Mouse (Mus musculus): ENCODE results near the gene Galp. TPM values are rescaled to one million over a fixed set of nuclear protein-coding genes. Genes with fewer than 3 reads are reported as not detected.
"Not testable (repeated sequence)": the region's sequence is repeated elsewhere in the genome, so short reads cannot be mapped to it uniquely, and the experiment has no call there.

Galp gene
- polyA plus RNA-seq, 1 experiment from 2014 or later: not detected

DNA sequence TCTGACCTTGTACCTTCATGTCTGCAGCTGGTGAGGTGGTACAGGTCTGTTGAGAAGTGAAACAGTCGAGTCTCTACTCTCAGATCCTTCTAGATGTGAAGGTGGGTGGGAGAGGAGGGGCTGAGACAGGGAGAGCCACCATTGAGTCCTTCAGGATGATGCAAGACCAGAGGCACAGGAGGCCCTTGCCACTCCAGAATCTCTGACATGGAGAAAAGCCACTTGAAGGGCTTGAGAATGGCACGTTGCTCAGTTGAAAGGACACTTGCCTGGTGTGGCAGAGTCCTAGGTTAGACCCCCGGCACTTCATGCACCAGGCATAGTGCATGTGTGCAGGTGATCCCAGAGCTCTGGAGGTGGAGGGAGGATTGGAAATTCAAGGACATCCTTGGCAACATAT lies 35.3 kb upstream of the Galp start:
- no peak for ATAC-seq (ENCODE audit: extremely low read depth, insufficient number of reproducible peaks, low FRiP score, low TSS enrichment)
- Histone ChIP-seq H3K9ac (no peak overlapping the region), H3K9me3 (no peaks in the 10 kb centered on the region), H3K4me1 (peaks cover 11% of the 10 kb centered on the region), H3K4me2 (no peak overlapping the region), H3K27ac (replicated peaks) (no peak overlapping the region), H3K27me3 (replicated peaks) (0 out of 2 replicates have a peak, but pooled peaks cover 3% of the 10 kb centered on the region), H3K36me3 (no peaks in the 10 kb centered on the region), H3K4me3 (no peak overlapping the region)
- 41% methylated on average over 3 of the region's 3 CpGs for WGBS

DNA sequence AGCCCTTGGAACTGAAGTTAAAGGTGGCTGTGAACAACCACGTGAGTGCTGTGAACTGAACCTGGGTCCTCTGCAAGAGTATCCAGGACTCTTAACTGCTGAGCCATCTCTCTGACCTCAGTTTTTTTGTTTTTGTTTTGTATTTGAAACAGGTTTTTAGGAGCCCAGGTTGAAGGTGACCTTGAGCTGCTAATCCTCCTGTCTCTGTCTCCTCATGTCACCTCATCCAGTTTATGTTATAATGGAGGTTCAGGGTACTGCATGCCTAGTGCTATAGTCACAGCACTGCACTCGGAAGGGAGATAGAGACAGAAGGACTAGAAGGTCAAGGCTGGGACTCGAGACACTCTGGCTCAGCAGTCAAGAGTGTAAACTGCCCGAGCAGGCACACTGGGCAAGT lies 34.7 kb upstream of the Galp start:
- H3K27me3 ChIP-seq (replicated peaks): 0 out of 2 replicates have a peak, but pooled peaks cover 3% of the 10 kb centered on the region
- no peak overlapping the region for H3K27ac ChIP-seq (replicated peaks)
- no peaks in the 10 kb centered on the region for H3K9me3 ChIP-seq
- H3K36me3 ChIP-seq: no peaks in the 10 kb centered on the region
- H3K4me3 ChIP-seq: no peak overlapping the region
- no peak for ATAC-seq (ENCODE audit: extremely low read depth, insufficient number of reproducible peaks, low FRiP score, low TSS enrichment)
- no peak overlapping the region for H3K9ac ChIP-seq
- H3K4me1 ChIP-seq: peaks cover 5% of the 10 kb centered on the region
- 61% methylated on average over 4 of the region's 4 CpGs for WGBS
- H3K4me2 ChIP-seq: no peak overlapping the region

DNA sequence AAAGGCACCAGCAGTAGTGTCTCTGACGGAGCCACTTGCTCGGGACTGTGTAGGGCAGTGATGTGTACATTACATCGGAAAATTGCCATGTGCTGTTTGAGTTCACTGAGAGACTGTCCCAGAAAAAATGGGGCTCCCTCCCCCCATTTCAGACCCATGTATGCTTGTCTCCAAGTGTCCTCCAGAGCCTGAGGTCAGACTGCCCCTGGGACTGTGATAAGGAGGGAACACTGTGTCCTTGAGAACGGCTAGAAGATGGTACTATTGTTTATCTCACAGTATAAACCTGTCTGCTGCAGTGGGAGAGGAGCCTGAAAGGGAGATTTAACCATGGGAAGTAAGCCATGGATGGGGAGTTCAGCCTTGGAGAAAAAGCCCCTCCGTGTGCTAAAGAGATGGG lies 32.2 kb upstream of the Galp start:
- H3K4me2 ChIP-seq: no peak overlapping the region
- H3K36me3 ChIP-seq: no peaks in the 10 kb centered on the region
- no peak overlapping the region for H3K9ac ChIP-seq
- H3K27me3 ChIP-seq (replicated peaks): 0 out of 2 replicates have a peak, but pooled peaks cover 3% of the 10 kb centered on the region
- no peak for ATAC-seq (ENCODE audit: extremely low read depth, insufficient number of reproducible peaks, low FRiP score, low TSS enrichment)
- H3K4me1 ChIP-seq: no peaks in the 10 kb centered on the region
- H3K4me3 ChIP-seq: no peak overlapping the region
- H3K27ac ChIP-seq (replicated peaks): no peak overlapping the region
- WGBS: 48% methylated on average over 5 of the region's 5 CpGs
- H3K9me3 ChIP-seq: no peaks in the 10 kb centered on the region

DNA sequence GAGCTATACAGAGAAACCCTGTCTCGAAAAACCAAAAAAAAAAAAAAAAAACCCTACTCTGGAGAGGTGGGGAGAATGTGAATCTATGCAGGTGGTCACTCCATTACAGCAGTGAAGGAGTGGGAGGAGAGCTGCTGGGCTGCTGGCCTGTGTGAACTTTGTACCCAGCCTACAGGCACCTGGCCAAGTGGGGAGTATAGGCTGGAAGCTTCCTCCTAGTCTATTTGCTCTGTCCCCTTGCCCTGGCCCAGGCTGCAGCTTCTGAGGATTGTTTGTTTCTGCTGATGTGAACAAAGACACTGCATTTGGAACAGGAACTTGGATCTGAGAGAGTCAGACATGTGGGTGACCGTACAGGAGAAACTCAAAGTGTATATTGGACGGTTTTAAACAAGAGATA lies 27.5 kb upstream of the Galp start:
- H3K9me3 ChIP-seq: no peaks in the 10 kb centered on the region
- no peak overlapping the region for H3K4me2 ChIP-seq
- no peak overlapping the region for H3K27ac ChIP-seq (replicated peaks)
- WGBS: 53% methylated on average over 3 of the region's 3 CpGs
- H3K36me3 ChIP-seq: peaks cover 5% of the 10 kb centered on the region; the same call in 1 of the 2 replicates
- H3K9ac ChIP-seq: no peak overlapping the region
- peaks cover 15% of the 10 kb centered on the region for H3K4me1 ChIP-seq
- H3K27me3 ChIP-seq (replicated peaks): no peaks in the 10 kb centered on the region
- H3K4me3 ChIP-seq: no peak overlapping the region
- ATAC-seq (ENCODE audit: extremely low read depth, insufficient number of reproducible peaks, low FRiP score, low TSS enrichment): no peak

DNA sequence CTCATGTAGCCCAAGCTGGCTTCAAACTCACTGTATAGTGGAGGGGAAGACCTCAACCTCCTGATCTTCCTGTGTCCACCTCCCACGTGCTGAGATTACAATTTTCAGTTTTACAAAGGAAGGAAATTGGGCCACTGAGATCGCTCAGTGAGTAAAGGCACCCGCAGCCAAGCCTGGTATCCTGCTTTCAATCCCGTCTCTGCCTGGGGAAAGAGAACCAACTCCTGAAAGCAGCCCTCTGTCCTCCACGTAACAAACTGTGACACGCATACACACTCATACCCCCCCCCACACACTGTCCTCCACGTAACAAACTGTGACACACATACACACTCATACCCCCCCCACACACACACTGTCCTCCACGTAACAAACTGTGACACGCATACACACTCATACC lies 26.5 kb upstream of the Galp start:
- WGBS: 77% methylated on average over 9 of the region's 9 CpGs

DNA sequence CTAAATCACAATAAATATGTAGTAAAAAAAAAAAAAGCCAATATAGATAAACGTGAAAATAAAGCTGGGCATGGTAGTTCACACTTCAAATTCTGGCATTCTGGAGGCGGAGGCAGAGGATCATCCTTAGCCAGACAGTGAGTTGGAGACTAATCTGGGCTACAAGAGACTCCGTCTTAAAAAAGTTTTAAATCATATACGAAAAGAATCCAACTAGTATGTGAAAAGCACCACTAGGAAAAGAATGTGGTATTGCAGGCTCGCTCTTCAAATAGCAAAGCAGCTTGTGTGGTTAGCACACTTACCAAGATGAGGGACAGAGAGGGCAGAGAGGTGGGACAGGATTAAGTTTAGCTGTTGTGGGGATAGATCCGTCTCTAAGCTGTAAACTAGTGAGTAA lies 26.0 kb upstream of the Galp start:
- peaks cover 24% of the 10 kb centered on the region for H3K4me1 ChIP-seq
- no peaks in the 10 kb centered on the region for H3K27me3 ChIP-seq (replicated peaks)
- H3K9me3 ChIP-seq: no peaks in the 10 kb centered on the region
- peak overlapping the region; percentile 89 for H3K9ac ChIP-seq
- peak overlapping the region; percentile 79 for H3K4me3 ChIP-seq
- H3K4me2 ChIP-seq: peak overlapping the region; percentile 97
- H3K36me3 ChIP-seq: peaks cover 11% of the 10 kb centered on the region
- no peak for ATAC-seq (ENCODE audit: extremely low read depth, insufficient number of reproducible peaks, low FRiP score, low TSS enrichment)
- 46% methylated on average over 6 of the region's 6 CpGs for WGBS
- H3K27ac ChIP-seq (replicated peaks): 0 out of 2 replicates have a peak overlapping the region, but pooled peaks have one; percentile 80

More for the DNA sequence above, 26.5 kb upstream of the Galp start:
- no peak overlapping the region for H3K9ac ChIP-seq
- peaks cover 6% of the 10 kb centered on the region for H3K36me3 ChIP-seq
- ATAC-seq (ENCODE audit: extremely low read depth, insufficient number of reproducible peaks, low FRiP score, low TSS enrichment): no peak
- H3K27ac ChIP-seq (replicated peaks): no peak overlapping the region
- no peaks in the 10 kb centered on the region for H3K27me3 ChIP-seq (replicated peaks)
- peaks cover 24% of the 10 kb centered on the region for H3K4me1 ChIP-seq
- H3K9me3 ChIP-seq: no peaks in the 10 kb centered on the region
- no peak overlapping the region for H3K4me3 ChIP-seq
- no peak overlapping the region for H3K4me2 ChIP-seq

DNA sequence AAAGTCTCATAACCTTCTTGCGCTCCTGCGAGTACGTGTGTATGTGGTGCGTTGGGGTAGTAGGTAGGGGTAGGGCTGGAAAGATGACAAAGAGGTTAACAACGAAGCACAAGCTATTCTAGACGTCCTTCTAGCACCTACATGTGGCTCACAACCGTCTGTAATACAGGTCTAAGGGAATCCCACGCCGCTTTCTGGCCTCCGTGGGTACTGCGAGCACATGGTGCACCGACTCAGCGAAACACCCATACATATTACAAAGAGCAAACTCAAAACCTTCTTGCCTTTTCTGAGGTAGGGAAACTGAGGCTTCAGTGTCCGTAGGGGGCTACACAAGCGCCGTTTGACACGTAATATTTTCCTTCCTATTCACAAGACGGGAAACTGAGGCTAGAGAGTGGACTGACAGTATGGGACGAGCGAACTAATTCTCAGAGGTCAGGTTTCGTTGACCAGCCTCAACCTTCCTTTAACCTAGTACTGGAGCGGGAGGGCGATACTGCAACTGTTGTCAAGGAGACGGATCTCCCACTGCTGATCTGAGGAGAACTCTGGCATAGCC lies 25.4 kb upstream of the Galp start:
- H3K9me3 ChIP-seq: no peaks in the 10 kb centered on the region
- H3K9ac ChIP-seq: peak overlapping the region; percentile 89
- under 1% methylated on average over 24 of the region's 24 CpGs for WGBS
- H3K4me3 ChIP-seq: peak overlapping the region; percentile 79
- peak overlapping the region; percentile 97 for H3K4me2 ChIP-seq
- H3K36me3 ChIP-seq: peaks cover 12% of the 10 kb centered on the region
- H3K4me1 ChIP-seq: peaks cover 24% of the 10 kb centered on the region
- peak overlapping the region; percentile 80 for H3K27ac ChIP-seq (replicated peaks)
- H3K27me3 ChIP-seq (replicated peaks): no peaks in the 10 kb centered on the region
- no peak; the same call in 1 of the 2 replicates for ATAC-seq (ENCODE audit: extremely low read depth, insufficient number of reproducible peaks, low FRiP score, low TSS enrichment)

DNA sequence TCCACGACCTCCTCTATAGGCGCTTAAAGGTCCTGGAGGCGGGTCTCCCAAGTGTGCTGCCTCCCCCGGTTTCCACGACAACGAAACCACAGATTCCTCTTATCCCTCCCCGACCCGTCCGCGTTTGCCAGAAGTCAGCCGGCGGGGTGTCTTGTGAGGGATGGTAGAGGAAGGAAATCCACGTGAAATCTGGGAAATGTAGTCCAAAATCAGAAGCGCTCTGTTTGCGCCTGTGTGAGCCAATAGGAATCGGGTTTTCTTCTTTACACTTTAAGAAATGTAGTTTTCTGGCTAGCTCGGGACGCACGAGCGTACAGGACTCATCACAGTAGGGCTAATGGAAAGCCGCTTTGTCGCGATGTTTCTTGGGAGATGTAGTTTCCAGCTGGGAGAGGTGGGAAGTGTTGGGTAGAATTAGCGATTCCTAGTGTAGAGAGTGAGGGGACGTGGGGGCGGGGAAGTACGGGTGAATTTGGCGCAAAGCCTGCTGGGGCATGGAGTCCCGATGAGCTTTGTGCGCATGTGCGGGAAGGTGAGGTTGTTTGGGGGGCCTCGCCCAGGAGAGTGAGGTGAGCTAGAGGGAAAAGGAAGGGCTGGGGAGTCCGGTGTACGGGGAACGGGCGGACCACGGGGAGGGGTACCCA lies 24.8 kb upstream of the Galp start, which contains the start of gene Zfp444:
Gene Zfp444 (plus strand): TSS at position 221 of the 644 bp plus-strand sequence.
- Histone ChIP-seq H3K9ac (peak within 1 kb of the TSS; percentile 89), H3K9me3 (no peaks in the 10 kb centered on the region), H3K4me3 (peak within 1 kb of the TSS; percentile 79), H3K27ac (replicated peaks) (peak within 1 kb of the TSS; percentile 80), H3K4me1 (peaks cover 24% of the 10 kb centered on the region), H3K27me3 (replicated peaks) (no peaks in the 10 kb centered on the region), H3K36me3 (peaks cover 12% of the 10 kb centered on the region), H3K4me2 (peak within 1 kb of the TSS; percentile 97)
- peak; percentile 86 for ATAC-seq (ENCODE audit: extremely low read depth, insufficient number of reproducible peaks, low FRiP score, low TSS enrichment)
- WGBS: under 1% methylated on average over 37 of the region's 37 CpGs

DNA sequence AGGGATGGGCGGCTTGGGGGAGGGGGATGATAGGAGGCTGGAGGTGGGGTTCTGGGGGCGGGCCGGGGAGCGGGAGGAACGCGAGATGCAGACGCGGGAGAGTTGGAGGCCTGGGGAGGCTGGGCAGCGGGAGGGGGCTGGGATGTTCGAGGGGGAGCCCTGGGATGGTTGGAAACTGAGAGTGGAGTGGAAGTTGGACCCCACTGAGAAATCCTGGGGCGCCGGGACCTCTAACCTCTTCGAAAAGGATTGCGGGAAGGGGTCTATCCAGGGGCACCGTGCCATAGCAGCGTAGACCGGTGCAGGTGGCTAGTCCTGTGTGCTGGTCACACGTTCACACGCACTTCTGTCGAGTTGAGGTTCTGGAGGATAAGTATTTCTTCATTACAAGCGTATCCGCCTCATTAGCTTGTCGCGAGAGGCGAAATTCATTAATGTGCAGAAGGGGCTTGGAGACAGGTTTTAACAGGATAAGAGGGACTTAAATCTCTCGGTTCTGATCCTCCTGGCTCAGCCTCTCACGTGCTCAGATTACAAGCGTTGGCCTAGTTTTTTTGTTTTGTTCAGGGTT lies 24.1 kb upstream of the Galp start:
- peak overlapping the region; percentile 79 for H3K4me3 ChIP-seq
- H3K4me1 ChIP-seq: peaks cover 24% of the 10 kb centered on the region
- WGBS: 2% methylated on average over 27 of the region's 28 CpGs

DNA sequence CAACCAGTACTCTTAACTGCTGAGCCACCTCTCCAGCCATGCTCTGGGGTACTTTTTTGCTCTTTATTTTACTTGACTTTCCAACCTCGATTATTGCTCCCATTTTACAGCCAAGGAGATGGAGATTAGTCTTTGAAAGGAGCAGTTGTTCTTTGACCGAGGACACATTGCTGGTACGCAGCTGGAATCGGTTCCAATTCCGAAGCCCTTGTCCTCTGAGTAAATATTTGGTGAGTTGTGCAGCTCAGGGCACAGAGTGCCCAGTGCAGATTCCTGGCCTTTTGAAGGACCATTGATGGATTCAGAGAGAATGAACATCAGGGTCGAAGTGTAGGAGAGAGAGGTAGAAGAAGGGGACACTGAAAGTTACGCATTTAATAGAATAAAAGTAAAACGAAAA lies 23.0 kb upstream of the Galp start:
- ATAC-seq (ENCODE audit: extremely low read depth, insufficient number of reproducible peaks, low FRiP score, low TSS enrichment): no peak
- H3K4me3 ChIP-seq: no peak overlapping the region
- H3K9me3 ChIP-seq: no peaks in the 10 kb centered on the region
- H3K27ac ChIP-seq (replicated peaks): no peak overlapping the region
- peaks cover 25% of the 10 kb centered on the region for H3K36me3 ChIP-seq
- 89% methylated on average over 8 of the region's 8 CpGs for WGBS
- H3K9ac ChIP-seq: no peak overlapping the region
- H3K27me3 ChIP-seq (replicated peaks): no peaks in the 10 kb centered on the region
- no peak overlapping the region for H3K4me2 ChIP-seq
- H3K4me1 ChIP-seq: peaks cover 26% of the 10 kb centered on the region

More for the DNA sequence above, 24.1 kb upstream of the Galp start:
- no peaks in the 10 kb centered on the region for H3K27me3 ChIP-seq (replicated peaks)
- peak overlapping the region; percentile 89 for H3K9ac ChIP-seq
- no peaks in the 10 kb centered on the region for H3K9me3 ChIP-seq
- peak overlapping the region; percentile 80 for H3K27ac ChIP-seq (replicated peaks)
- H3K36me3 ChIP-seq: peaks cover 13% of the 10 kb centered on the region
- peak; percentile 1; the same call in 1 of the 2 replicates for ATAC-seq (ENCODE audit: extremely low read depth, insufficient number of reproducible peaks, low FRiP score, low TSS enrichment)
- H3K4me2 ChIP-seq: peak overlapping the region; percentile 97

DNA sequence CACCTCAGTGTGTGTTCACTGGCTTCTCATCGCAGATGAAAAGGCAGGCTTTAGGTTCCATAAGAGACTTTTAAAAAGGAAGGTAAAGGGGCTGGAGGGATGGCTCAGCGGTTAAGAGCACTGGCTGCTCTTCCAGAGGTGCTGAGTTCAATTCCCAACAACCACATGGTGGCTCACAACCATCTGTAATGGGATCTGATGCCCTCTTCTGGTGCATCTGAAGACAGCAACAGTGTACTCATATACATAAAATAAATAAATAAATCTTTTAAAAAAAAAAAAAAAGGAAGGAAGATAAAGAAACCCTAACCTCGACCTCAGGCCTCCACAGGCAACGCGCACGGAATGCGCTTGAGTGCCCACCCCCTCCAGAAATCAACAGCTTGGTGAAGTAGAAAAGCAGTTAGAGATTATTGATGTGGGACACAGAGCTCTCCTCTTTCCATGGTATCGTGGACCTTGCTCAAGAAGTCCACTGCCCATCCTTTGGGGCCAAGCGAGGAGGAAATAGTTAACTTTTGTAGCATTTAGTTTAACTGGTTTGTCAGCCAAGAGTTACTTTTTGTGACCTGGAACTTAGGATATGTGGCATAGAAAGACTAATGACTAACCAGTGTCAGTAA lies 22.4 kb upstream of the Galp start:
- H3K36me3 ChIP-seq: peaks cover 27% of the 10 kb centered on the region
- not testable (repeated sequence) for ATAC-seq (ENCODE audit: extremely low read depth, insufficient number of reproducible peaks, low FRiP score, low TSS enrichment); H3K4me2 ChIP-seq; H3K4me3 ChIP-seq; H3K9ac ChIP-seq; H3K27me3 ChIP-seq (replicated peaks); H3K9me3 ChIP-seq
- WGBS: 71% methylated on average over 9 of the region's 9 CpGs
- peak overlapping the region; percentile 36; the same call in 1 of the 2 replicates for H3K27ac ChIP-seq (replicated peaks)
- H3K4me1 ChIP-seq: peaks cover 29% of the 10 kb centered on the region
